In the genomic region with DNA sequence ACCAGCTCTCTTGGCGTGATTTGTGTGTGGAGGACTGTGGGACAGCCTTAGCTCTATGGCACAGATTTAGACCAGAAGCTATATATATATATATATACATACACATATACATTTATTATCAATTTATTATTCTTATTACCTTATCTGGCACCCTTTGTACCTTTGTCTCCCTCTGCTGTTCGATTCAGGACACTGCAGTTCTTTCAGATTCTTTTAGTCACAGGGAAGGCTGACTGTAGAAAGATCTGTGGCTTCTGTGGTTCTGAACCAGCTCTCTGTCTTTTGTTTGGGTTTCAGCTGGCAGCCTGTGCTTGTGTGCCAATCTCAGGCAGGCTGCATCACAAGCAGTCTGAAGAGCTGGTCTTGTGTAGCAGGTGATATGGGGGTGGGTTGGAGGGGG, we compare ENCODE assay signal across 9 mouse cellular contexts.
DNase-seq lines count a peak whose midpoint lies in the region; ATAC-seq and TF ChIP-seq lines count a peak whose summit lies in the region.
"Had no signal": no experiment of that assay in that cellular context is flagged by ENCODE, and none has a peak within 500 bp of the region (broad histone marks: within the 10 kb centered on the region; RNA-seq: fewer than 3 reads in every experiment).

No protein-coding gene starts in this region.

- H3K27me3 ChIP-seq in midbrain, postnatal 0 days (ENCODE audit: insufficient read depth, low read length) = no peaks in the 10 kb centered on the region
- no peaks in the 10 kb centered on the region for H3K27me3 ChIP-seq in midbrain, embryonic 16.5 days (ENCODE audit: control insufficient read depth, insufficient read depth, low read depth, low read length)

- H3K36me3 ChIP-seq in midbrain, postnatal 0 days (ENCODE audit: insufficient read depth, low read length) = no peaks in the 10 kb centered on the region
- no peaks in the 10 kb centered on the region for H3K36me3 ChIP-seq in midbrain, embryonic 16.5 days (ENCODE audit: control insufficient read depth, insufficient read depth, low read length)
- H3K36me3 ChIP-seq: midbrain, embryonic 10.5 days had no signal

- H3K4me2 ChIP-seq in midbrain, postnatal 0 days (ENCODE audit: low read depth, low read length, poor library complexity, severe bottlenecking) = no peak overlapping the region
- H3K4me2 ChIP-seq in midbrain, embryonic 16.5 days (ENCODE audit: low read length) = no peak overlapping the region

- TF ChIP-seq CTCF in gastrocnemius, adult 2 months (IDR thresholded peaks at IDR 0.05) = peak; percentile 36
- peak; percentile 52 for TF ChIP-seq CTCF in midbrain, postnatal 0 days (IDR thresholded peaks at IDR 0.05)

- no peak overlapping the region for H3K9ac ChIP-seq in midbrain, postnatal 0 days (replicated peaks; ENCODE audit: low read length, poor library complexity, severe bottlenecking)
- no peak overlapping the region for H3K9ac ChIP-seq in midbrain, embryonic 16.5 days (ENCODE audit: low read depth, low read length)

- H3K9me3 ChIP-seq in midbrain, postnatal 0 days (ENCODE audit: low read length) = no peaks in the 10 kb centered on the region
- no peaks in the 10 kb centered on the region for H3K9me3 ChIP-seq in midbrain, embryonic 16.5 days (replicated peaks; ENCODE audit: control insufficient read depth, low read length, poor library complexity, severe bottlenecking)
- H3K9me3 ChIP-seq: midbrain, embryonic 10.5 days had no signal

- no peak for DNase-seq in gastrocnemius, adult 2 months
- DNase-seq in gastrocnemius, postnatal 10 days = no peak
- no peak for DNase-seq in midbrain, postnatal 0 days (ENCODE audit: low spot score)
- peak; percentile 32 for DNase-seq in embryo, embryonic 10 days (ENCODE audit: low spot score)
- peak; percentile 4 for DNase-seq in retina, postnatal 7 days (ENCODE audit: low read depth, low spot score)
- no peak for DNase-seq in cerebellum, adult 9-10 months
- DNase-seq in ovary, postnatal 14 days (ENCODE audit: low spot score) = no peak

- H3K4me1 ChIP-seq in midbrain, postnatal 0 days (ENCODE audit: insufficient read depth, low read length) = no peaks in the 10 kb centered on the region
- H3K4me1 ChIP-seq in midbrain, embryonic 16.5 days (ENCODE audit: control insufficient read depth, insufficient read depth, low read length) = no peaks in the 10 kb centered on the region
- H3K4me1 ChIP-seq: midbrain, embryonic 10.5 days had no signal

- no peak overlapping the region for H3K4me3 ChIP-seq in gastrocnemius, adult 2 months
- H3K4me3 ChIP-seq in midbrain, postnatal 0 days (ENCODE audit: low read depth, low read length) = no peak overlapping the region
- no peak overlapping the region for H3K4me3 ChIP-seq in midbrain, embryonic 16.5 days (ENCODE audit: low read depth, low read length)
- H3K4me3 ChIP-seq: midbrain, embryonic 10.5 days had no signal

- no peak for ATAC-seq in midbrain, postnatal 0 days (ENCODE audit: low FRiP score)
- no peak for ATAC-seq in midbrain, embryonic 16.5 days

- H3K27ac ChIP-seq in gastrocnemius, adult 2 months = no peak overlapping the region
- H3K27ac ChIP-seq in midbrain, postnatal 0 days (ENCODE audit: low read depth, low read length) = no peak overlapping the region
- H3K27ac ChIP-seq in midbrain, embryonic 16.5 days (ENCODE audit: low read length) = no peak overlapping the region
- H3K27ac ChIP-seq: midbrain, embryonic 10.5 days had no signal

- 41% methylated on average over 2 of the region's 2 CpGs for WGBS in midbrain, postnatal 0 days
- 34% methylated on average over 2 of the region's 2 CpGs for WGBS in midbrain, embryonic 16.5 days

- intact Hi-C loops in gastrocnemius, adult 2 months (cut with DNase I) = no loop called here

Comparison
In these comparisons a context has a peak if more than half of its experiments do, and no peak if none do; other contexts are left out.
1. DNase-seq: peak in embryo, embryonic 10 days (single experiment) and retina, postnatal 7 days (single experiment); none in gastrocnemius, adult 2 months (single experiment), gastrocnemius, postnatal 10 days (single experiment), midbrain, postnatal 0 days (single experiment), cerebellum, adult 9-10 months (single experiment) and ovary, postnatal 14 days (single experiment).